Mouse (Mus musculus) G1E (cell line): ENCODE measurements around the gene Ift172. TPM values are rescaled to one million over a fixed set of nuclear protein-coding genes. Genes with fewer than 3 reads are reported as not detected.

Experiments used
- ATAC-seq: 2 replicates; pipeline ENCODE4 v1.8.0; 2016; ENCODE audit warnings: mild to moderate bottlenecking; ENCODE audit not compliant: insufficient number of reproducible peaks, poor library complexity, low FRiP score, severe bottlenecking; ENCODE audit errors: extremely low read depth
- DNase-seq: peaks from one replicate; pipeline ENCODE4 v3.0.0; 2012; ENCODE audit warnings: low spot score
- H3K27me3 ChIP-seq: 2 replicates; pipeline ENCODE4 v1.6.1; 2012; ENCODE audit warnings: mild to moderate bottlenecking, low read length, inconsistent platforms; ENCODE audit not compliant: insufficient read depth
- H3K36me3 ChIP-seq: replicated peaks from 2 replicates; pipeline ENCODE3; 2012; ENCODE audit warnings: mild to moderate bottlenecking, inconsistent platforms
- H3K4me1 ChIP-seq: 2 replicates; pipeline ENCODE4 v1.6.1; 2012; ENCODE audit warnings: low read depth, low read length, inconsistent platforms, mixed read lengths; ENCODE audit not compliant: insufficient read depth
- H3K4me3 ChIP-seq: 2 replicates; pipeline ENCODE4 v1.5.1; 2012; ENCODE audit warnings: low read depth, mild to moderate bottlenecking, inconsistent platforms, low read length, moderate library complexity, mixed read lengths
- H3K9me3 ChIP-seq: replicated peaks from 2 replicates; pipeline ENCODE4 v1.6.1; 2012; ENCODE audit warnings: inconsistent platforms
- CTCF ChIP-seq: IDR thresholded peaks from 2 replicates; pipeline ENCODE4 v1.5.1; 2012; ENCODE audit warnings: low read depth, low read length, inconsistent platforms, mixed read lengths
- GATA1 ChIP-seq: IDR thresholded peaks from 2 replicates; pipeline ENCODE4 v1.6.1; 2012; ENCODE audit warnings: borderline replicate concordance, low read length, inconsistent platforms, mixed read lengths
- GATA2 ChIP-seq: IDR thresholded peaks from 2 replicates; pipeline ENCODE4 v1.6.1; 2012; ENCODE audit warnings: low read depth, low read length, inconsistent platforms, borderline replicate concordance
- POLR2AphosphoS5 ChIP-seq: IDR thresholded peaks from 2 replicates; pipeline ENCODE4 v1.6.1; 2012; ENCODE audit warnings: low read depth, low read length, inconsistent platforms; ENCODE audit not compliant: insufficient replicate concordance
- TAL1 ChIP-seq: conservative IDR thresholded peaks from 2 replicates; pipeline ENCODE4 v1.6.1; 2012; ENCODE audit warnings: low read depth, low read length, inconsistent platforms, mixed read lengths
- polyA plus RNA-seq: library from polyadenylated mRNA; stranded (reverse); fragments of >175 nt; gene quantifications from 2 replicates; pipeline ENCODE4 v1.2.3, GENCODE M21; 2012
- total RNA-seq, 2 experiments: library from RNA; stranded (forward) in 1 of 2; stranded (reverse) in 1 of 2; fragments of 200-1000 nt in 1 of 2; fragments of >200 nt in 1 of 2; fragmentation: Nextera tagmentation in 1 of 2; gene quantifications; 2 replicates each; pipeline ENCODE4 v1.2.3; 2014 to 2017

Gene Ift172
- total and polyA plus RNA-seq, 3 experiments = 21.5 to 37.8 (median 24.3) TPM

DNA sequence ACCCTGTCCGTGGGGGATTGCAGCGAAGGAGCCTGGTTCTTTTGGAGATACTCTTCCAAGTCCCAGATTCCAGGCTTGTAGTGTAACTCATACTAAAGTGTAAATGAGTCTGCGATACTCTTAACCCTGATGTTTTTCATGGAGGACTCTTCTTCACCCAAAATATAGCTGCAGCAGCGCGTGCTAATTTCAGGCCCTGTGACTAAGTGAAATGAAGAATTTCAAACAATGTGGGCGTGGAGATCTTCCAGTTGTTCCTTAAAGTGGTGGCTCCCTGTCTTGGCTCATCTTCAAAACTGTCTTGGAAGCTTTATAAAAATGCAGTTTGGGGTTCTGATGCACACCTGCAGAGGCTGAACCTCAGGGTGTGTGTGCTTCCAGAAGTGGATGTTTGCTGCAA is 12.2 kb upstream of the Ift172 start:
- no peaks in the 10 kb centered on the region for H3K9me3 ChIP-seq
- no peaks in the 10 kb centered on the region for H3K36me3 ChIP-seq
- DNase-seq = no peak
- H3K4me3 ChIP-seq = no peak overlapping the region
- ATAC-seq = no peak
- no peak for TF ChIP-seq GATA1
- TF ChIP-seq POLR2AphosphoS5 = no peak
- no peaks in the 10 kb centered on the region for H3K4me1 ChIP-seq
- H3K27me3 ChIP-seq = peaks cover 31% of the 10 kb centered on the region; the same call in 1 of the 2 replicates

DNA sequence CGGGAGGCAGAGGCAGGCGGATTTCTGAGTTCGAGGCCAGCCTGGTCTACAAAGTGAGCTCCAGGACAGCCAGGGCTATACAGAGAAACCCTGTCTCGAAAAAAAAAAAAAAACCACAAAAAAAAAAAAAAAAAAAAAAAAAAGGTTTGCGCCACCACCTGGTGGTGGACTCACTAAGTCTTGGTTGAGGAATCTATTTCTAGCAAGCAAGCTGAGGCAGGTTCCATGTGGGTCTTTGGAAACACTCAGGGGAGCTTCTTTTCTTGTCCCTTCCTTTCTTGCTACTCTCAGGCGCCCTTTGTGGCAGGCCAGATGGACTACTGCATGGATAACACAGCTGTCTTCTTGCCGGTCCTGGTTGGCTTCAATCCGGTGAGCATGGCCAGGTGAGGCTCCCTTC is 10.9 kb upstream of the Ift172 start:
- DNase-seq (no peak), ATAC-seq (no peak)
- Histone ChIP-seq H3K36me3 (no peaks in the 10 kb centered on the region), H3K4me3 (no peak overlapping the region), H3K27me3 (peaks cover 34% of the 10 kb centered on the region), H3K9me3 (no peaks in the 10 kb centered on the region), H3K4me1 (no peaks in the 10 kb centered on the region)
- no peak for TF ChIP-seq POLR2AphosphoS5
- no peak for TF ChIP-seq CTCF
- no peak for TF ChIP-seq GATA2
- TF ChIP-seq GATA1 = no peak
- no peak for TF ChIP-seq TAL1

GRCm38 (mm10) chr5:31298486-31298885 is 7.6 kb upstream of the Ift172 start:
- Histone ChIP-seq H3K27me3 (peaks cover 38% of the 10 kb centered on the region), H3K4me3 (no peak overlapping the region), H3K9me3 (no peaks in the 10 kb centered on the region), H3K36me3 (no peaks in the 10 kb centered on the region), H3K4me1 (no peaks in the 10 kb centered on the region; the same call in 1 of the 2 replicates)
- ATAC-seq (no peak), DNase-seq (no peak)
- TF ChIP-seq POLR2AphosphoS5 (no peak), GATA2 (no peak), GATA1 (no peak), TAL1 (no peak), CTCF (no peak)

GRCm38 (mm10) chr5:31297981-31298380 is 7.1 kb upstream of the Ift172 start:
- peaks cover 38% of the 10 kb centered on the region for H3K27me3 ChIP-seq
- TF ChIP-seq CTCF (no peak), TAL1 (no peak), POLR2AphosphoS5 (no peak), GATA1 (no peak), GATA2 (no peak)
- DNase-seq (no peak), ATAC-seq (no peak)
- no peaks in the 10 kb centered on the region for H3K9me3 ChIP-seq
- no peaks in the 10 kb centered on the region for H3K36me3 ChIP-seq
- H3K4me3 ChIP-seq = no peak overlapping the region
- H3K4me1 ChIP-seq = no peaks in the 10 kb centered on the region; the same call in 1 of the 2 replicates

DNA sequence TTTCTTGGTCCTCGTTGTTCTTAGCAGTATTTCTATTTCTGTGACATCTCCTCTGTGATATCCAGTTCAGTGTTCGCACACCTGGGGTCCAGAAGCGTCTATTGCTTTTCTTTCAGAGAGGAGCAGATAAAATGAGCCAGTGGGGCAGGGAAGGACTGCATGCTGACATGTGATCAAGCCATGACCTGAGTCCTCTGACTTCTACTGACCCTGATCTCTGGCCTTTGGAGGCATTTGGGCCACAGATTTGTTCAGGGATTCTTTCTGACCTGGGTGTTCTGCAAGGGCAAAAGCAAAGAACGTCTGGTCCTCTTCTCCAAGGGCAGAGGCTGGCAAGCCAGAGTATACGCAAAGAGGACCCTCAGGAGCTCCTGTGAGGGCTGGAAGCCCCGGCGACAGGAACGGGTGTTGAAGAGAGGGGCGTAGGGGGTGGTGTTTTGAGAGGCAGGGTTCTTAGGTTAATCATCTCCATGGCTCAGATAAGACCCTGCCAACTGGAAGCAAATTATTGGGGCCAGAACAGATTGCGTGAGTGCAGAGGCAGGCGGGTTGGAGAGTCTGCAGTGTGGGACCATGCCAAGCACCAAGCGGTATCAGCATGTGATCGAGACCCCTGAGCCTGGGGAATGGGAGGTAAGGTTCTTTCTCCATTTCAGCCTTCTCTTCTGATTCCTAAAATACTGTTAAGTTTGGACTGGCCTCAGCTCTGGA is 6.3 kb upstream of the Ift172 start, which contains the start of gene Gckr:
Gckr (plus strand) TSS at position 397 of the 711 bp plus-strand sequence.
- H3K9me3 ChIP-seq = no peaks in the 10 kb centered on the region
- peaks cover 38% of the 10 kb centered on the region for H3K27me3 ChIP-seq
- no peak for ATAC-seq

GRCm38 (mm10) chr5:31295606-31296141 is 4.8 kb upstream of the Ift172 start, which contains the start of gene Fndc4:
Gene Fndc4, minus strand, starts transcription at chr5:31296080.
- Histone ChIP-seq H3K4me3 (no peak within 1 kb of the TSS), H3K36me3 (no peaks in the 10 kb centered on the region), H3K9me3 (no peaks in the 10 kb centered on the region), H3K27me3 (peaks cover 30% of the 10 kb centered on the region), H3K4me1 (peaks cover 9% of the 10 kb centered on the region)
- TF ChIP-seq GATA1 (no peak), CTCF (no peak), POLR2AphosphoS5 (no peak), TAL1 (no peak), GATA2 (no peak)
- ATAC-seq = no peak
- no peak for DNase-seq

More for the DNA sequence above, 6.3 kb upstream of the Ift172 start, which contains the start of gene Gckr:
- TF ChIP-seq CTCF (no peak), GATA2 (no peak), TAL1 (no peak), GATA1 (no peak)
- H3K4me1 ChIP-seq = no peaks in the 10 kb centered on the region; the same call in 1 of the 2 replicates
- no peaks in the 10 kb centered on the region for H3K36me3 ChIP-seq
- H3K4me3 ChIP-seq = no peak within 1 kb of the TSS
- DNase-seq = no peak
